Mouse (Mus musculus) kidney, postnatal 4 days (tissue): ENCODE results near the gene Epn3.

ENCODE experiments used
- DNase-seq, 2 experiments: peaks; one replicate each; pipeline ENCODE4 v3.0.0; 2021; ENCODE audit warnings: mixed read lengths in 2 of 2

The Epn3 gene

GRCm38 (mm10) chr11:94499661-94500152 lies at the start of gene Epn3:
Gene Epn3, minus strand, starts transcription at chr11:94499974.
- DNase-seq, result peak; percentile 80 to 87

DNA sequence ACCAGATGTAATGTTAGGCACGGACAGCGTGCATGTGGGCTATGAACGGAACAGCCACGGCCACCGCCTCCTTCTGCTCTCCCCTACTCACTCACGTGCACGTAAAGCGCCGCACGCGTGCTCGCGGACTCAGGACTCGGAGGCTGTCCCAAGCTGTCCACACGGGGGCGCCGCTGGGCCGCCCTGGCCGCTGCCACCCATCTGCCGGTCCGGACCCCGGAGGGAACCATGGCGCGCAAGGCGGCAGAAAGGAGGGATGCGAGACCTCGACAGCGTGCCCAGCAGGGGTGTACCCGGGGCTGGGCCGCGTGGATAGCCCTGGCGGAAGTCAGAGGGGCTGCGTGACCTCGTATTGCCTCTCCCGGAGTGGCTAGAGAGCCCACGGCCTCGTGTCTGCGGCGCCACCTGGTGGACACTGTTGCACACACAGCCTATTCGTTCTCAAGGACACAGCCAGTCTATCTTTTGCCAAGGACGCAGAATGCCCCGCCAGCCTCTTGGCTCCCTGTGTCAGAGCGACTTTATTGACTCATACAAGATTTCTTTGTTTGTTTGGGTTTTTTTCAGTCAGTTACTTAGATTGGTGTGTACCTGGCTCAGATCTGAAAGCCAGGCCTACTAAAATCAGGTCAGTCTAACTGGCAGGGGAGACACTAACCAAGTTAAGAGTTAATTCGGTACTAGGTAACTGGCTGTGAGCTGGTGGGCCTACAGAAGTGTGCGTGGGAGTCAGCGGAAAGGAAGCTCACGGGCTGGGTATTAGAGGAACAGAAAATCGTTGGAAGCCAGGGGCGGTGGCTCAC lies 49.3 kb upstream of the Epn3 start, which contains the start of gene Rsad1:
Rsad1 (minus strand) TSS at position 368 of the 803 bp plus-strand sequence.
- DNase-seq, result peak; percentile 97 to 98

DNA sequence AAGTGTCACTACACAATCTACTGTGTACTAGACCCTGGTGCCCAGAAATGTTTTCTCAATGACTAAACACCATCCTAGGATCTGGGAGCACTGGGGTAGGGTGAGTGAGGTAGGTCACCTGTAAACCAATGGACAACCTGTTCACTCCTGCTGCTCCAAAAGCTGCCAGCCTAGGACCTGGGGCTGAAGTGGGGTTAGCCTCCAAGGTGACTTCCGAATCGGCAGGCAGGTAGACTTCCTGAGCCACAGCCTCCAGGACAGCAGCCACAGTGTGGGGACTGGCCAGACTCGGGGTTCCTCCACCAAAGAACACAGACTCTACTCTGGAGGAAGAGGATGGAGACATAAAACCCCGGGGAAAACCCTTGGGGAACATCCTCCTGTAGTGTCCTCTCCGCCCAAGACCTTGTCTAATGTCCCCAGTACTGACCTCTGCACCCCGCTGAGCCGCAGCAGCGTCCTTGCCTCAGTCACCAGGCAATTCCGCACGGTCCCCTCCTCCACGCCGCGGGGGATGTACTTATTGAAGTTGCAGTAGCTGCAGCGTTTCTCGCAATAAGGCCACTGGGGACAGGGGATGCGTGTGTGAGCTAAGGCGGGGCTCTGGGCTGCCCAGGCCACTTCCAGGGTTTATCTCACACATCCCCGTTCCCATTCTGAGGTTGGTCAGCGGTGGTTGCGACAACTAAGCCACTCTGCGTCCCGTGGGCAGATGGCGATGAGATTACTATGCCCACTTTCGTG lies 48.4 kb upstream of the Epn3 start:
- peak; percentile 63 to 73 for DNase-seq

GRCm38 (mm10) chr11:94547271-94547670 lies 47.5 kb upstream of the Epn3 start:
- no peak for DNase-seq

DNA sequence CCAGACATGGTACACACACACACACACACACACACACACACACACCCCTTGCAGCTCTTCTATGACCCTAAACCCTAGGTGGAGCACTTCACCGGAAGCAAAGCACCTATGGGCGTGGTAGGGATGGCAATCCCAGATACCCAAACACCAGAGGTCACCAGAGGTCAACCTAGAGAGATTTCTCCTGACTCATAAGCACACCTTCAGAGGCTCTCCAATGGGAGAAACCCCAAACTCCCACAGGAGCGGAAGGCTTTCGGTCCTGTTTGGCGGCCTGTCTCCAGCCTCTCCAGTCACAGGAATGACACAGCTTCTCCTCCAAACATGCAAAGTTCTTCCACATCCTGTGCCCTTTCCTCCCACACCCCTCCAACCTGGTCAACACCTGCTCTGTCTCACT lies 46.6 kb upstream of the Epn3 start:
- no peak for DNase-seq

GRCm38 (mm10) chr11:94544422-94544821 lies 44.6 kb upstream of the Epn3 start:
- peak; percentile 50 to 54 for DNase-seq

GRCm38 (mm10) chr11:94543932-94544331 lies 44.2 kb upstream of the Epn3 start:
- DNase-seq, result peak; percentile 97

DNA sequence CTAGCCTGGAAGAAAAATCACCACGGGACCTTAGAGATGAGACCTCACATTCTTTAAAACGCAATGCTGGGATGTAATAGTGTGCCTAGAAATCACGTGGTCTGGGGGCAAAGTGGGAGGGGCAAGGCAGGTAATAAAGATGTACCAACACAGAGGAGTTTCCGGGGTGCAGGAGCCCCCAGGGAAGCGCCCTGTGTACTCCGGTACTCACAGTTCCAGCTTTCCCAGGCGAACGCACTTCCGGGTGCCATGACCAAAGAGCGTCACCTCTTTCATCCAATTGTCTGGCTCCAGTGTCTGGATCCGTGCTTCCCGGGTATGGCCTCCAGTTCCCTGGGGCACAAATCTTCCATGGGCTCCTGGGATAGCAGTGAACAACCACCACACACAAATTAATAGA lies 43.6 kb upstream of the Epn3 start:
- DNase-seq, result no peak

DNA sequence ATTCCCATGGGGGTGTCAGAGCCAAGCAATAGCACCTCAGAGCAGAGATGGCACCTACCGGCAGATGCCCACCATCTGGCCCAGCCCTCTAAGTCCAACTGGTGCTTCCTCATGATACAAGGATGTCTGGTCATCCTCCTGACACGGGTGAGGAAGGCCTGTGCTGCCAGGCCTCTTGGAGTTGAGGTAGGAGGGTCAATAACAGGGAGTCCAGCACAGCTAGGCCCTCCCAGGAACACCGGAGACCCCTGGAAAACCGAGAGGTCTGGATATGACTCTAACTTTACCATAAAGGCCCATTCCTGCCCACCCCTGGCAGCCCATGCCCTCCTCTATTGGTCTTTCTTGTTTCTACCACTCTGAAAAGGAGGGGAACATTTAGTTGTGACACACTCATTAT lies 42.6 kb upstream of the Epn3 start:
- DNase-seq, result no peak

- DNase-seq, result no peak
These were observed 40.0 kb upstream of the Epn3 start for GRCm38 (mm10) chr11:94539761-94540160.

DNA sequence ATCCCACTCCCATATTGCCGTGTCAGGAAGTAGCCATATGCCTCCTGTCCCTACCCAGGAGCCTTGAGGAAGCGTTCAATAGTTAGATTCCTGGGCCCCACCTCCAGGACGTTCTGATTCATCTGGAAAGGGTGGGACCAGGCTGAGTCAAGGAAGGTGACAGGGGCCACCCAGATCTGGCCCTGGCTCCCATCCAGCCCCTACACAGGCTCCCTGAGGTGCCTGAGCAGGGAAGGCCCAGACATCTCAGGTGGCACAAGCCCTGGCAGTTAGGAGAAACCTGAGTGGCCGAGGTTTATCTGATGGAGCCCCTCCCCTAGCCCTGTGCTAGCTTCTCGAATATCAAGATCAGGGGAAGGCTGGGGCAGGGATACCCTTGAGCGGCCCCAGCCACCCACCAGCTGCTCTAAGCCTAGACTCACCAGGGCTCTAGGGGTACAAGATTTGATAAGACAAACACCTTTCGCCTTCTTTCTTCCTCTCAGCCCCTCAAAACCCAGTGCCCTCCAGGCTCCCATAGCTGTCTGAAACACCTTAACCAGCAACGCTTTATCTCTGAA lies 39.0 kb upstream of the Epn3 start:
- DNase-seq, result no peak

DNA sequence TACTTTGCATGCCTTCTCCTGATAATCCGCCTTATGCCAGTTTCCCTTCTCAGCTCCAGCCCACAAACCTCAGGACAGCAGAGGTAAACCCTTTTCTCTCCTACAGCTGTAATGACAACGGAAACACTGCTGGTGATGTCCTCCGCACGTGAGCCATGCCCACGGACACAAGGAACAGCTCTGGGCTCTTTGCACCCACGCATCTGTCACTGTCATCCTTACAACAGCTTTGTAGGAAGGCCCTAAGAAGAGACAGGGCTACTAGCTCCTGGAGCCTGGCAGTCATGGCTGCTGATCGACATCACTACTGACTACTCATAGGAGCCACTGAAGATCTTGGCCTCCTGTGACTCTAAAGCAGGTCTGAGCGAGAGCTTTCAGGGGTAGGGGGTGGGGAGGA lies 33.4 kb upstream of the Epn3 start:
- DNase-seq, result no peak

GRCm38 (mm10) chr11:94528879-94529278 lies 29.1 kb upstream of the Epn3 start:
- DNase-seq, result no peak

- peak; percentile 27 to 41 for DNase-seq
These were observed 26.6 kb upstream of the Epn3 start for GRCm38 (mm10) chr11:94526171-94526879.

DNA sequence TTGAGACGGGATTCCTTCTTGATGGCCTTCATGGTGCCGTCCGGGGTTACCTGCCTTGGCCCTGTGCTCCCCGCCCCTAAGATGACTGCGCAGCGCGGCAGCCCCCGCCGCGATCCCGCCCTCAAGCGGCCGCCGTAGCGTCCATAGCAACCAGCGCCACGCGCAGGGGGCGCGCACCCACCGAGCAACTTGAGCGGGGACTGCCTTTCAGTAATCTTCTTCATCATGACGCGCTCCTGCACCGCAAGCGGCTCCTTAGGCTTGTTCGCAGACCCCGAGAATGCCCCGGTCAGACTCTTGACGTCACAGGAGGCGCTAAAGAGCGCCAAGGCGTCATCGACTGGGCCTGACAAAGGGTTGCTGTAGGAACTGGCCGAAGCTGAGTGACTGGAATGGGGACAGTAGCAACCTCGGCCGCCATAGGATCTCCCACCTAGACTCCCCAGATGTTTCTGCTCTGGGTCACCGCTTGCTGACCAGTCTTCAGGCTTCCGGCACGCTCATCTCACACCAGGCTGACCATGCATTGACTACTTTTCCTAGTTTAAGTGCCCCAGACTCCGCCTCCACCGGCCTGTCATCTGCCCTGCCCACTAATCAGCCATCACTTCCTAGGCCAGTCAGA lies 21.6 kb upstream of the Epn3 start, which contains the start of gene Mycbpap:
Mycbpap (minus strand) TSS at position 524 of the 625 bp plus-strand sequence.
- DNase-seq, result peak; percentile 71 to 79

DNA sequence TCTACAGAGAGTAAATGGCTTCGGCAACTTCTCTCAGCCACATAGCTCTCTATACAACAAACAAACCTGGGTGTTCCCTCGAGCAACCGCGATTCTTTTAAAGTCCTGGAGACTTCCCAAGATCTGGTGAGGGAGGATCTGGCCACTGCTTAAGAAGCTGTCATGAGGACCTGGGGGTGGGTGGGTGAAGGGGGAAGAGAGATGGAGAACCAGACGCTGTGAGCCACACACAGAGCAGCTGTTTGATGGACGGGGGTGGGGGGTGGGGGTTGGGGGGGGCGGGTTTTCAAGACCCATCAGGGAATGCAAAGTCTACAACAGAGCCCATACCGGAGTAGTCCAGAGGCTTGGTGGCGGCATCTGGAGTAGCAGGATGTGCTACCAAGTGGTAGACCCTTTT lies 13.7 kb upstream of the Epn3 start:
- no peak for DNase-seq

- peak; percentile 20 to 32 for DNase-seq
These were observed 9.2 kb upstream of the Epn3 start for GRCm38 (mm10) chr11:94508976-94509375.

GRCm38 (mm10) chr11:94501482-94501881 lies 1.7 kb upstream of the Epn3 start:
- DNase-seq, result no peak

DNA sequence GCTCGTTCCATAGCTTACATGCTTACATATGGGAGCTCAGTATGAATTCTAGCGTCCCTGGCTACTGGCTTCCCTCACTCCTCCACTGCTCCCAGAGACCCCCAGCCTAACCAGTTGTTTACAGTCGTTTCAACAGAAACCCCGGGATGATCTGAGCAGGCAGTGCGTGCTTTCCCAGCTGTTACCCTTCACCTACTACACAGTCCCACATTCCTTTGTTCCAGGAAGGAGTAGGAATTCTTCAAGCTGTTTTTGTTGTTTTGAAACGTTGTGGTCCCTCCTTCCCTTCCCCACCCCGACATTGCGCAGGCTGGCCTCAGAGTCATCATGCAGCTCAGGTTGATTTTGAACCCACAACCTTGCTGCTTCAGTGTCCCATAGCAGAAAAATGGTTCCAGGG lies 588 bp upstream of the Epn3 start:
- peak in 1 of 2 experiments; percentile 44 for DNase-seq

- DNase-seq, result peak in 1 of 2 experiments; percentile 32
These were observed 739 bp downstream of the Epn3 start for GRCm38 (mm10) chr11:94499035-94499434.

- DNase-seq, result peak; percentile 67 to 81
These were observed 1.4 kb downstream of the Epn3 start for GRCm38 (mm10) chr11:94498093-94498996.
